Mouse (Mus musculus) hindbrain, embryonic 15.5 days (tissue): ENCODE data around the gene Ephb1. TPM values are rescaled to one million over a fixed set of nuclear protein-coding genes. Genes with fewer than 3 reads are reported as not detected.

Experiments used
- ATAC-seq: fragments of 200-750 bp; cut with Nextera tagmentation; 2 replicates; pipeline ENCODE4 v1.8.0; 2017; ENCODE audit warnings: low read depth, moderate number of reproducible peaks, moderate TSS enrichment; ENCODE audit not compliant: low FRiP score
- H3K27ac ChIP-seq: fragments of 300-500 bp; sonication (generic); replicated peaks from 2 replicates; pipeline ENCODE4 v1.5.1; 2015; ENCODE audit warnings: mild to moderate bottlenecking, inconsistent platforms
- H3K27me3 ChIP-seq: fragments of 300-500 bp; sonication (generic); 2 replicates; pipeline ENCODE4 v1.6.1; 2015; ENCODE audit warnings: control low read depth, inconsistent platforms
- H3K36me3 ChIP-seq: fragments of 300-500 bp; sonication (generic); 2 replicates; pipeline ENCODE4 v1.6.1; 2015; ENCODE audit warnings: control low read depth, inconsistent platforms
- H3K4me1 ChIP-seq: fragments of 300-500 bp; sonication (generic); replicated peaks from 2 replicates; pipeline ENCODE4 v1.6.1; 2015; ENCODE audit warnings: control low read depth, inconsistent platforms
- H3K4me2 ChIP-seq: fragments of 300-500 bp; sonication (generic); 2 replicates; pipeline ENCODE4 v1.6.1; 2015; ENCODE audit warnings: moderate library complexity, mild to moderate bottlenecking, inconsistent platforms
- H3K4me3 ChIP-seq: fragments of 300-500 bp; sonication (generic); 2 replicates; pipeline ENCODE4 v1.5.1; 2015; ENCODE audit warnings: mild to moderate bottlenecking, inconsistent platforms
- H3K9ac ChIP-seq: fragments of 300-500 bp; sonication (generic); 2 replicates; pipeline ENCODE4 v1.6.1; 2015; ENCODE audit warnings: inconsistent platforms
- H3K9me3 ChIP-seq: fragments of 300-500 bp; sonication (generic); 2 replicates; pipeline ENCODE4 v1.6.1; 2016; ENCODE audit warnings: control low read depth, inconsistent platforms
- WGBS: fragments of 180-500 bp; shearing (Covaris S2); methylation state at CpG from one replicate; pipeline ENCODE4 v1.1.7; 2015; 5-methylcytosine and 5-hydroxymethylcytosine counted together
- polyA plus RNA-seq: library from polyadenylated mRNA; unstranded; fragments of >200 nt; fragmentation: Nextera tagmentation; extraction: Ambion mirVana; gene quantifications from 2 replicates; pipeline ENCODE4 v1.2.1, GENCODE M21; 2015

Gene Ephb1
- polyA plus RNA-seq, 1 experiment from 2014 or later: 53.1 TPM

DNA sequence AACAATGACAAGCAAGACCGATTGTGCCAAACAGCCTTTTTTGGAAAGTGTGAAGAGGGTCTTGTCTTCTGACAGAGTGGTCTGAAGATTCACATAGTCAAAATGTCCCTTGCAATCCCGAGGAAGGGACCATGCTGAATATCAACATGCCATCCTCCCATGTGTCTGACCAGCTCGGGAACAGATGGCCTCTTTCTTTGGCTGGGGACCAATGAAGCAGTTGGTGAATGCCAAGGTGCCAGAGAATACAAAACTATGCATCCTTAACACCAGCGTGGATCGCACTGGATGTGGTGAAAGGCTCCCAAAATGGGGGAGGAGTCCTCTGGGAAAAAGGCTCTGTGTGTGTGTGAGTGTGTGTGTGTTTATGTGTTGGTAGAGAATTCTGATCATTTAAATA lies 56.5 kb downstream of the Ephb1 start:
- no peak overlapping the region for H3K27ac ChIP-seq
- no peak overlapping the region for H3K9ac ChIP-seq
- 46% methylated on average over 5 of the region's 5 CpGs for WGBS
- no peak overlapping the region for H3K4me2 ChIP-seq
- no peaks in the 10 kb centered on the region for H3K27me3 ChIP-seq
- H3K9me3 ChIP-seq: no peaks in the 10 kb centered on the region
- ATAC-seq: no peak
- H3K36me3 ChIP-seq: no peaks in the 10 kb centered on the region
- no peak overlapping the region for H3K4me3 ChIP-seq
- H3K4me1 ChIP-seq: peaks cover 12% of the 10 kb centered on the region

GRCm38 (mm10) chr9:102297176-102297575 lies 57.3 kb downstream of the Ephb1 start:
- H3K9ac ChIP-seq: no peak overlapping the region
- no peak overlapping the region for H3K4me3 ChIP-seq
- no peaks in the 10 kb centered on the region for H3K9me3 ChIP-seq
- H3K4me1 ChIP-seq: peaks cover 10% of the 10 kb centered on the region
- H3K36me3 ChIP-seq: no peaks in the 10 kb centered on the region
- WGBS: 76% methylated on average over 3 of the region's 3 CpGs
- ATAC-seq: no peak
- no peaks in the 10 kb centered on the region for H3K27me3 ChIP-seq
- no peak overlapping the region for H3K4me2 ChIP-seq
- H3K27ac ChIP-seq: no peak overlapping the region

GRCm38 (mm10) chr9:102293605-102294004 lies 60.9 kb downstream of the Ephb1 start:
- Histone ChIP-seq H3K9me3 (no peaks in the 10 kb centered on the region), H3K9ac (no peak overlapping the region), H3K4me3 (no peak overlapping the region), H3K27me3 (no peaks in the 10 kb centered on the region), H3K4me2 (no peak overlapping the region), H3K4me1 (peaks cover 19% of the 10 kb centered on the region), H3K36me3 (no peaks in the 10 kb centered on the region), H3K27ac (no peak overlapping the region)
- no peak for ATAC-seq
- 95% methylated on average over 3 of the region's 3 CpGs for WGBS

DNA sequence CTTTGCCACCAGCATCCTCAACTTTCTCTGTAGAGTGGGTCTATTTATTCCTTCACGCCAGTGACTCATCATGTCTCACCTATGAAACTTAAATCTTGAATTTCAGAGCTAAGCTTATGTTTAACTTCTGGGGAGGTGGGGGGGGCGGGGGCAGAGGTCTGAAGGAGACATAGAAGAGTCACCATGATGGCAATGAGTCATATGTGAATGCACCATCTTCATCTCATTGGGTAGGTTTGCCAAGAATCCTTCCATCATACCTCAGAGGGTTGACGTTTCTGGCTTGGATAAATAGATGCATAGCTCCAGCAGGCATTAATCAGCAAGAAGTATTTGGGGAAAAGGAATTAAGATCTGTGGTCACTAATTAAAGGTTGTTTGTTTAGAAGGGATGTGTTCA lies 63.3 kb downstream of the Ephb1 start:
- no peaks in the 10 kb centered on the region for H3K27me3 ChIP-seq
- 85% methylated on average over 3 of the region's 3 CpGs for WGBS
- H3K27ac ChIP-seq: no peak overlapping the region
- H3K9ac ChIP-seq: no peak overlapping the region
- no peaks in the 10 kb centered on the region for H3K9me3 ChIP-seq
- no peak overlapping the region for H3K4me3 ChIP-seq
- ATAC-seq: no peak
- H3K36me3 ChIP-seq: no peaks in the 10 kb centered on the region
- H3K4me2 ChIP-seq: no peak overlapping the region
- H3K4me1 ChIP-seq: peaks cover 32% of the 10 kb centered on the region

GRCm38 (mm10) chr9:102288356-102288755 lies 66.1 kb downstream of the Ephb1 start:
- Histone ChIP-seq H3K9ac (no peak overlapping the region), H3K36me3 (0 out of 2 replicates have a peak, but pooled peaks cover 3% of the 10 kb centered on the region), H3K4me3 (no peak overlapping the region), H3K9me3 (no peaks in the 10 kb centered on the region), H3K4me1 (peaks cover 26% of the 10 kb centered on the region), H3K4me2 (no peak overlapping the region), H3K27ac (no peak overlapping the region), H3K27me3 (no peaks in the 10 kb centered on the region)
- 89% methylated on average over 3 of the region's 3 CpGs for WGBS
- no peak for ATAC-seq

- ATAC-seq: no peak
- 59% methylated on average over 3 of the region's 3 CpGs for WGBS
- Histone ChIP-seq H3K27ac (no peak overlapping the region), H3K27me3 (no peaks in the 10 kb centered on the region), H3K36me3 (no peaks in the 10 kb centered on the region), H3K9ac (no peak overlapping the region), H3K4me3 (no peak overlapping the region), H3K4me1 (peaks cover 10% of the 10 kb centered on the region), H3K9me3 (no peaks in the 10 kb centered on the region), H3K4me2 (no peak overlapping the region)
These were observed 78.6 kb downstream of the Ephb1 start for GRCm38 (mm10) chr9:102275931-102276330.

GRCm38 (mm10) chr9:102274016-102274415 lies 80.5 kb downstream of the Ephb1 start:
- no peaks in the 10 kb centered on the region for H3K36me3 ChIP-seq
- H3K9me3 ChIP-seq: no peaks in the 10 kb centered on the region
- H3K4me1 ChIP-seq: peaks cover 13% of the 10 kb centered on the region
- H3K9ac ChIP-seq: no peak overlapping the region
- no peak overlapping the region for H3K4me3 ChIP-seq
- no peak for ATAC-seq
- 71% methylated on average over 8 of the region's 8 CpGs for WGBS
- H3K4me2 ChIP-seq: no peak overlapping the region
- no peak overlapping the region for H3K27ac ChIP-seq
- H3K27me3 ChIP-seq: no peaks in the 10 kb centered on the region

DNA sequence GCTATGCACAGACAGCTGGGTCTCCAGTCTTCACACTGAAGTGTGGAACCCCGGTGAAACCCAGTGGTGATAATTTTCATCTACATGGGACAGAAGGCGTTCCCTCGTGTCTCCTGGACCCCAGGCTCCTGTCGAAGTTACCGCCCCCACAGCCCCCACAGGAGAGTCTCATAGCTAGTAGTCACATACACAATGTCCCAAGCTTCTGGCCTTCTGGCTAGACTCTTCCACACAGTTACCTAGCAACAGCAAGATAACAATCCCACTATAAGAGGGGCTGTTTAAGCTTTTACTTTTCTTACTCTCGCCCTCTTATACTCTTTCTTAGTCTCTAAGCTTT lies 81.1 kb downstream of the Ephb1 start:
- H3K4me2 ChIP-seq: no peak overlapping the region
- no peak for ATAC-seq
- WGBS: 52% methylated on average over 6 of the region's 6 CpGs
- no peak overlapping the region for H3K4me3 ChIP-seq
- no peak overlapping the region for H3K9ac ChIP-seq
- no peaks in the 10 kb centered on the region for H3K36me3 ChIP-seq
- no peak overlapping the region for H3K27ac ChIP-seq
- H3K27me3 ChIP-seq: no peaks in the 10 kb centered on the region
- no peaks in the 10 kb centered on the region for H3K9me3 ChIP-seq
- peaks cover 16% of the 10 kb centered on the region for H3K4me1 ChIP-seq

GRCm38 (mm10) chr9:102272731-102273468 lies 81.6 kb downstream of the Ephb1 start:
- Histone ChIP-seq H3K36me3 (no peaks in the 10 kb centered on the region), H3K27ac (no peak overlapping the region), H3K4me2 (no peak overlapping the region), H3K4me3 (no peak overlapping the region), H3K9me3 (no peaks in the 10 kb centered on the region), H3K27me3 (no peaks in the 10 kb centered on the region), H3K4me1 (peaks cover 21% of the 10 kb centered on the region), H3K9ac (no peak overlapping the region)
- 65% methylated on average over 5 of the region's 5 CpGs for WGBS
- ATAC-seq: no peak

GRCm38 (mm10) chr9:102270496-102270895 lies 84.0 kb downstream of the Ephb1 start:
- peaks cover 32% of the 10 kb centered on the region for H3K4me1 ChIP-seq

DNA sequence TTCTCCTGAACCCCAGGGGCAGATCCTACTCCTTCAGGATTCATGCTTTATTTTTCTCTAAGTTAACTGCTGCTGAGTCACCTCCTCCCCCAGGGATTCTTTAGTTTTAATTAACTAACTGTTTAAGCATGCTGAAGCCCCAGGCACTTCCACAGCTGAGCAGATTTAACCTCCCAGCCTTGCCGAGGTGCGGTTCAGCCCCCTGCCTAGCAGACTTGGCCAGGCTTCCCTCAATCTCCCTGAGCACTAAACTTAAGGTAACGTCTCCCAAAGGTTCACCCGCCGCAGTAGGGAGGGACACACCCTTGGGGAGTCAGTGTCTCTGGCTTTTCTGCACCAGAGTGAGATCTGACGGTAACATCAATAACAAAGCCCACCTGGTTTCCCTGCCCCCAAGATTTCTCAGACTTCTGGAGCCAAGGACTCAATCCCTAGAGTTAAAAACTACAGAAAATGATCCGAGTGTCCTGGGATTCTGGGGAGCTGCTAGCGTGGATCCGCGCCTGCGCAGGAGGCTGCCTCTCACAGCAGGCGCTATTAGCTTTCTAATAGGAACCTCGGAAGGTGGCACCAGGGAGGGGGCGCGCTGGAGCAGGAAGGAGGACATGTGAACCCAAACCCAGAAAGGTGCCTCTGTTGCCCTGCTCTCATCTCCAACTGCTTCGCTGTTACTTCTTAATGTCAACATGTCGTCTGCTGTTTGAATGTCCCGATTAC lies 87.0 kb downstream of the Ephb1 start:
- H3K4me3 ChIP-seq: peak overlapping the region; percentile 25
- H3K9ac ChIP-seq: no peak overlapping the region
- 0 out of 2 replicates have a peak, but pooled peaks cover 2% of the 10 kb centered on the region for H3K27me3 ChIP-seq
- H3K36me3 ChIP-seq: no peaks in the 10 kb centered on the region
- H3K27ac ChIP-seq: no peak overlapping the region
- H3K4me2 ChIP-seq: peak overlapping the region; percentile 55
- ATAC-seq: peak; percentile 54; the same call in 1 of the 2 replicates
- no peaks in the 10 kb centered on the region for H3K9me3 ChIP-seq
- WGBS: 2% methylated on average over 18 of the region's 18 CpGs
- peaks cover 45% of the 10 kb centered on the region for H3K4me1 ChIP-seq

More at GRCm38 (mm10) chr9:102270496-102270895, 84.0 kb downstream of the Ephb1 start:
- Histone ChIP-seq H3K27ac (no peak overlapping the region), H3K4me2 (no peak overlapping the region), H3K4me3 (no peak overlapping the region), H3K27me3 (no peaks in the 10 kb centered on the region), H3K9me3 (no peaks in the 10 kb centered on the region), H3K36me3 (no peaks in the 10 kb centered on the region), H3K9ac (no peak overlapping the region)
- no peak for ATAC-seq
- 66% methylated on average over 5 of the region's 5 CpGs for WGBS

DNA sequence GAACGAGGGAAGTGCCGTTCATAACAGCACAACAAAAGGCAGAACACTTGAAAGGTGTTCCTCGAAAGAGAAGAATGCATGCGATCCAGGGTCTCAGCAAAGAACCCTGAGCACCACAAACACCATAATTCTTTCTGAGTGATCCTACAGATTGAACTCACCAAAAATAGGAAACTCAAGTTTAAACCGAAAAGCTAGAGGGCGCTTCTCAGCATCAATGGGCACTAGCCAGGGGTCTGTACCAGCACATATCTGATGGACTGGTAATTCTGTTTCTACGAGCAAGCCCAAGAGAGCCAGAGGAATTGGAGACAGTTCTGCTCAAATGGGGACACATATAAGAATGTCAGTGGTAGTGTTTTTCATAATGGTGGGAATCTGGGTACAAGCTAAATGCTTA lies 90.7 kb downstream of the Ephb1 start:
- H3K36me3 ChIP-seq: no peaks in the 10 kb centered on the region
- ATAC-seq: no peak
- H3K9me3 ChIP-seq: no peaks in the 10 kb centered on the region
- no peak overlapping the region; the same call in 1 of the 2 replicates for H3K27ac ChIP-seq
- H3K4me3 ChIP-seq: no peak overlapping the region
- H3K4me1 ChIP-seq: peaks cover 67% of the 10 kb centered on the region
- H3K27me3 ChIP-seq: 0 out of 2 replicates have a peak, but pooled peaks cover 2% of the 10 kb centered on the region
- H3K9ac ChIP-seq: no peak overlapping the region
- WGBS: 43% methylated on average over 7 of the region's 7 CpGs
- H3K4me2 ChIP-seq: no peak overlapping the region
